Mouse (Mus musculus): Measurements from ENCODE around the gene Arl4d. TPM values are rescaled to one million over a fixed set of nuclear protein-coding genes. Genes with fewer than 3 reads are reported as not detected.

Gene Arl4d
- total RNA-seq, 4 experiments from 2014 or later = 4.6 to 10.2 (median 5.7) TPM

GRCm38 (mm10) chr11:101714012-101714411, 48.7 kb downstream of the Arl4d start:
- DNase-seq (ENCODE audit: low spot score in 2 of 2) = no peak

Other genes with a start within 250 kb of the Arl4d start
- gene Aarsd1, start 247.9 kb upstream of the Arl4d start, total RNA-seq (2022) = 10 to 100 TPM; 17.4 to 25.9 (median 25.2) TPM
- gene Gm27029, start 240.7 kb upstream of the Arl4d start, total RNA-seq (2022) = 10 to 100 TPM in 2 of 4 experiments, 1 to 10 TPM in 2; 4.4 to 13.0 (median 8.2) TPM
- 1 to 10 TPM; 7.7 to 8.5 (median 7.9) TPM for gene Rundc1, start 240.5 kb upstream of the Arl4d start, total RNA-seq (2022)
- gene Ptges3l, start 240.2 kb upstream of the Arl4d start, total RNA-seq (2022) = 10 to 100 TPM; 82.1 to 86.1 (median 84.0) TPM
- 10 to 100 TPM; 20.8 to 47.8 (median 31.7) TPM for gene Rpl27, start 223.2 kb upstream of the Arl4d start, total RNA-seq (2022)
- 1 to 10 TPM; 7.4 to 9.7 (median 8.7) TPM for gene Ifi35, start 217.1 kb upstream of the Arl4d start, total RNA-seq (2022)
- gene Rnd2, start 200.5 kb upstream of the Arl4d start, total RNA-seq (2022) = 1 to 10 TPM; 2.4 to 3.9 (median 3.5) TPM
- 10 to 100 TPM in 2 of 4 experiments, 1 to 10 TPM in 2; 7.9 to 14.0 (median 9.8) TPM for gene Vat1, start 199.3 kb upstream of the Arl4d start, total RNA-seq (2022)
- gene Brca1, start 113.6 kb upstream of the Arl4d start, total RNA-seq (2022) = under 1 TPM in 2 of 4 experiments, not detected in 2; 0.07 to 0.11 TPM
- 10 to 100 TPM; 61.4 to 66.8 (median 65.4) TPM for gene Nbr1, start 113.4 kb upstream of the Arl4d start, total RNA-seq (2022)
- 1 to 10 TPM in 2 of 4 experiments, under 1 TPM in 2; 0.61 to 1.8 (median 1.0) TPM for gene Tmem106a, start 83.3 kb upstream of the Arl4d start, total RNA-seq (2022)
- gene Gm11634, start 66.3 kb upstream of the Arl4d start, total RNA-seq (2022) = not detected
- 10 to 100 TPM; 29.7 to 40.5 (median 33.7) TPM for gene Rdm1, start 38.3 kb upstream of the Arl4d start, total RNA-seq (2022)
- gene Dhx8, start 67.4 kb downstream of the Arl4d start, total RNA-seq (2022) = 10 to 100 TPM; 12.3 to 15.0 (median 13.6) TPM
- 1 to 10 TPM; 1.1 to 1.9 (median 1.5) TPM for gene Etv4, start 119.8 kb downstream of the Arl4d start, total RNA-seq (2022)
- 1 to 10 TPM; 1.1 to 2.4 (median 1.8) TPM for gene Meox1, start 228.8 kb downstream of the Arl4d start, total RNA-seq (2022)

All from gastrocnemius, adult 8-10 months (tissue).